Mouse (Mus musculus): ENCODE measurements at regions not wholly inside any gene's neighbourhood (a gene's known extent, or its start where the extent isn't known, plus 50 kb on each side); places are given as distances from the start of the nearest gene placed in this dataset.

DNA sequence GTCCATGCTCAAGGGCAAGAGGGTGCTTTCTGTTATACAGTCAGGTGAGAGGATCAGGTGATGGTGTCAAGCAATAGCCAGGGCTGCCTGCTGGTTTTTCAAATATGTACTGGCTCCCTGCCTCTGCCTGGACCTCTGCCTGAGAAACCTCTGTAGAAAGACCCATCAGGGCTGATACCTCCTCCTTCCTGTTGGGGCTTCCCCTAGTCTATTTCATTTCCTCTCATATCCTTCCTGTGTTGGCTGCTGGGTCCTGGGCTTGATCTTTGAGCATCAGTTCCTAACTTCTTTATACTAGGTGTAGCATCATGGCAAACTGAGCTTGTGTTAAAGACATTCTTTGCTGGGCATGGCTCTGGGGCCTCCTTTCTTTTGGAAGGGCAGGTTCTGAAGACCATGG lies 89.5 kb downstream of the Tmem38b start:
- DNase-seq = no peak

DNA sequence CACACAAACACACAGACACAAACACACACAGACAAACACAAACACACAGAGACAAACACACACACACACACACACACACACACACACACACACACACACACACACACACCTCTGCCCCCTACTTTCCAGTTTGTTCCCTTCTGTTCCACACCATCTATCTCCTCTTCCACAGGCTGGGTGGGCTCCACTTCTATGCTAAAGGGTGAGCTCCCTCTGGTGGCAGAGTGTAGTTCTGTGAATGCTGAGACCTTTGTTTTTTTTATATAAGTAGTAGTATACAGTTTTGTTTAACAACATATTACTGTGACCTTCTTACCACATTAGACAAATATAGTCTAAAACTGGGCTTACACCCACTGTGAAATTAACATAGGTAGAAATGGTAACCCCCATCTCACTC lies 93.3 kb downstream of the Tmem38b start:
- peak; percentile 76 for DNase-seq

DNA sequence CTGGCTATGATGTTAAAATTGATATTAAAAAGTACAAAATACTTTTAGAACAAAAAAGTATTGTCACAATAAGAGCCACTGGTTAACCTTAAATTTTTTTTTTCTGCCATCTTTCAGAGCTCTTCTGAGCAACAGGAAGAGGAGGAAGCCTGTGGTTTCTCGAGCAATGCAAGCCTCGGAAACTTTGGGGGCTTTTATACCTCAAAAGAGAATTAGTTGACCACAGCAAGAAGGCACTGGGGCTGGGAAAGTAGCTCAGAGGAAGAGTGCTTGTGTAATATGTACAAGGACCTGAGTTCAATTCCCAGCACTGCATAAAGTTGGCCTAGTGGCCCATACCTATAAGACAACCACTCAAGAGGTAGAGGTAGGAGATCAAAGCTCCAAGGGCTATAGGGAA lies 94.7 kb downstream of the Tmem38b start:
- DNase-seq = no peak

DNA sequence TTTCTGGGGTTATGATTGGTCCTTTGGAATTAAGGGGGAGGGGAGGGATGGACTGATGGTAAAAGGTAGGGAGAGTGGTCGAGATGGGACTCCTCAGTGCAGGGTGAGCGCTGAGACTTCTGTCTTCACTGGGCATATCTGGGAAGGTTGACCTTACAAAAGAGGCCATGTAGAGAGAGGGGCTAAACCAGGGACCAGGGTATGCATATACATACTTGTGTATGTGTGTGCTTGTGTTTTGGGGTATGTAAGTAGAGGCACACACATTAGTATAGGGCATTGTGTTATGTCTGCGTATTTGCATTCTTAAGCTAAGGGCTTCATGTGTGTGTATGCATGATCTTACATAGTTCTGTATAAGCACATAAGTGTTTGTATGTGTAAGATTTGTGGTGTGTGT lies 105.2 kb downstream of the Tmem38b start:
- DNase-seq = no peak

DNA sequence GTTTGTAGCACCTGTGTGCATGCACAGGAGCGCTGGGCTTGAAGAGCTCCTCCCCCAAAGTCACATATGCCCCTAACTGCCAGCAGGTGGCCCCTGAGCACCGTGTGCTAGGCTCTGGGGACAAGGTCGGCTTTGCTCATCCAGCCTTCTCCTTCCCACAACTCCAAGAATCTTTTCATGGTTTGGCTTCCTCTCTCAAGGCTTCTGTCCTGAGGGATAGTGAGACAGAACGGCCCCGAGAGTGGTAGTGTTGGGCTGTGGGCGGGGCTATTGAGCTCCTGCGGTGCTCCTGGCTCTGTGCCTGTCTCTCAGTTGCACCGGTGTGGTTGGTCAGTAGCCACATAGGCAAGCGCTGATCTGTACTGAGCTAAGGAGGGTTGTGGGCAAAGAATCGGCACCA lies 105.7 kb downstream of the Tmem38b start:
- DNase-seq = peak; percentile 73

DNA sequence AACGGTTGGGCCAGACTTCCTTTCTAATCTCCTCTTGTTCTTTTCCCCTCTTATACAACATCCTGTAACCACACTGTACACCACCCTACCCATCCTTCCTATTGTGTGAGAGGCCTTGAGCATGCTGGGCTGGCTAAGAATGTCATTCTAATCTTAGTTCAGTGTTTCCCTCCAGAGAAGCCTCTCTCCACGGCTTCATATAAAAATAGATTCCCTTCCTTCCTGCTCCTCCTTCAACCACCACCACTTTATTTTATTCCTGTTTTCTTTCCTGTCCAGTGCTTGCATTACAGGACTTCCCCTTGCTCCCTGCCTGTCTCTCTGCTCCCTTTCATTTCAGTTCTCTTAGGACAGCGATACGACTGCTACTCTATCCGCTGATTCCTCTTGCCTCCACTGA lies 109.5 kb downstream of the Tmem38b start:
- no peak for DNase-seq

DNA sequence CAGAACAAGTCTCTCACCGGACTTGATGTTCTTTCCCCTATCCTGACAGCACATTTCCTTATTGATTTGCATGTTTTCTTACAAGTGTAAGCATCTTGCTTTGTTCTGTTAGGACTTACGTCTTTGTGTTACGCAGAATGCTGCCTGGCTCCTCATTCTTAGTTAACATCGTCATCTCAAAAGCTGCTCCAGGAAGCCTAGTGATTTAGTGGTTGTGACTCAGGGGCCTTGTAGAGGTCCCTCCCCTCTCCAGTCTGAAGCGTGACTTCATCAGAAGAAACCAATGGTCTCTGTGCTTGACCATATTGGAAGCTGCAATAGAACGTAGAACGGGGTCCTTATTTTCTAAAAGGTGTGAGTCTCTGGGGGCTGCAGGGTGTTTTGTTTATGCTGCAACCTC lies 122.9 kb downstream of the Tmem38b start:
- DNase-seq = peak; percentile 42

DNA sequence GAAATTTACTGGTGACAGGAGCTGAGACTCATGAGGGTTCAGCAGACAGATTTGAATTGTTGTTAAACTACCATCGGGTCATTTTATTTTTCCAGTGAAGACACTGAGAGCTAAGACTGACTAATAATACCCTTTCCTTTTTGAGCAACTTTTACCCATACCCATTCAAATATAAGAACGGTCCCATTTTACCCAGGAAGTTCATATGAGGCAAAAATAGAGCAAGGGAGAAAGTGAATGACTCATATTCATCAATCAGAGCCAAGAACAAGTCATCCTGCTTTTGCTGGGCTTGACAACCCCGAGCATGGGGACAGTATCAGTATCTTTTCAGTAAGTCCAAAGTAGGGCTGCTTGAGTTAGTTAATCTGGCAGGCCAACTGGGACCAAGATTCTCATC lies 123.3 kb downstream of the Tmem38b start:
- DNase-seq = no peak

DNA sequence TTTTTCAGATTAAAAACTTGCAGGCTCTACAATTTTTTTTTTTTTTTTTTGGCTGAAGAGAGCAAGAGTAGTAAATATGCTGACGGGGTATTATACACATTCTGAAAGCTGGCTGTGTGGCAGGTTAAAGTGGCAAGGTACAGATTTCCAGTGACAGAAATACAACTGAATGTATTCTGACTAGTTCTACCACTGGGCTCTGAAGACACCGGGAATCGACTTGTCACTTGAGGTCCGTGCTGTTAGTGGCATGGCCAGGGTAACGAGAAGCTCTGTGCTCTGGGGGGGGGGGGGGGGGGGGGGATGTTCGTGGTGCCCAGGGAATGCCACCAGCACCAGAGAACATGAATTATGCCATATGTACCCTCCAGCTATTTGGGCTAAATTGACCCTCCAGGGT lies 124.7 kb downstream of the Tmem38b start:
- DNase-seq = no peak

DNA sequence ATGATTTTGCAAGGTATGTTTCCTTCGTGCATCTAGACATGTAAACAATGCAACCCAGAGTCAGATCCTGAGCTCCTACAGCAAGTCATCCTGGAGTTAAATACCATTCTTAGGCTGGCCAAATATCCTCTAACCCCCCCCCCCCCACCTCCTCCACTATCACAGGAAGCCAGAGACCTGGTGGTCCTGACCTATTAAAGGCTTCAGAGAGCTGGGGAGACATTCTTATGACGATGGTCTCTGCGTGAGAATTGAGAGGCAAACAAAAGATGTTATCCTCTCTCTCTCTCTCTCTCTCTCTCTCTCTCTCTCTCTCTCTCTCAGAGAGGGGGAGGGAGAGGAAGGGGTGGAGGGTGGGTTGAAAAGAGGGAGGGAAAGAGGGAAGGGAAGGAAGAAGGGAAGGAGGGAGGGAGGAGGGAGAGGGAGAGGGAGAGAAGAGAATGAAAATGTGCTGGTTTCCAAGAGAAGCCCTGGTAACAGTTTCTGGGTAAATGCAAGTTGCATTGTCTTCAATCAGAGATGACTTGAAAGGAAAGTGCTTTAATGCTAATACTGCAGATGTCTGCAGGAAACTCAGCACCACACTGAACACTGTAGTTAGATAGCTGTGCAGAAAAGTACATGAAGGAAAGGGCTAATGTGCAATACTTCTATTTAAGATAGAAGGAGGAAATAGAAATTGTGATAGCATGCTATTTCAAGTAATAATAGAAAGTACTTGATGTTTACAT lies 125.3 kb downstream of the Tmem38b start:
- DNase-seq = no peak

DNA sequence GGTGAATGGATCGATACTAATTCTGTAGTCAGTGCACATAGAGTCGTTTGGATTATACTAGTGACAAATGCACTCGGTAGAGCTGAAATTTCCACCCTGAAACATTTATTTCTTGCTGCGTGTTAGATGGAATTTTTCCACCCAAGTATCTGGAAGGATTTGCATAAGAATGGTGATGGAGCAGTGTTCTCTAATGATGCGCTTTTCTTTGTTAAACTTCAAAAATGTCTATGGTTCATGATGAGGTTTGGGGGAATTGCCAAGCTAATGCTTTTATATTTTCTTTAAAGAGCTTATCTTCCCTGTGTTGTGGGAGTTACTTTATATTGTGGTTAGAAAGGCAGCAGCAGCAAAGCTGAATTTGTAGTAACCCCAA lies 125.9 kb downstream of the Tmem38b start:
- no peak for DNase-seq

DNA sequence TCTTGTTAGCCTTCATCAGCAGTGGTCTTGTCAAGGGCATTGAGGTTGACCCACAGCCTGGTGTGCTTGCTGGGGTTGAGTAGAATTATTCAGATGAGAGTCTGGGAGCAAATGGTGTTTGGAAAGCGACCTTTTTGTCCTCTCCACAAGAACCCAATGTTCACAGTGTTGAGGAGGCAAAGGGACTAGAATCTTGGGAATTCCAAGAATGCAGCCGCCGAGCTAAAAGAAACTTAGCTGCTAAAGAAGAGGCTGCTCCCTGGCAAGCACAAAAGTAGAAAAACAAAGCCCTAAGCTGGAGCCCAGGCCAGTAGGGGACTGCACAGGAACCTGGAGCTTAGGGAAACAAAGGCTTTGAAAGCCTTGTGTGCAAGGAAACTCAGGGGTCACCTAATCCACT lies 126.4 kb downstream of the Tmem38b start:
- DNase-seq = no peak

DNA sequence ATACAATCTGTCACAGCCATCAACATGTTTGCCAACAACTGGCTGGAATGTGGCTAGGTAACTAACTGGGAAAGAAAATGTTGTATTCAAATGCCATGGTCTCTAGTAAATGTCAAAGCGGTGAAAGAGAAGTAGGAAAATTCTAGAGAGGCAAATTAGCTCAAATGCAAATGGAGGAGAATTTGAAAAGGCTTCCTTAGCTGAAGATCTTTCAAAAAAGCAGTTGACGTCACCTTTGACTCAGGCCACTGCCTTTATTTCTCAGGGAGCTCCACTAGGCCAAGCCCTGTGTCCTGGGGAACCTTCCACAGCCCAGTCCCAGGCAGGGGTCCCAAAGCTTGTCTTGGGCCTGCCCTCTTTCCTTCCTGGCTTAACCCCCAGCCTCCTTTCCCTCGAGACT lies 136.6 kb downstream of the Tmem38b start:
- no peak for DNase-seq

DNA sequence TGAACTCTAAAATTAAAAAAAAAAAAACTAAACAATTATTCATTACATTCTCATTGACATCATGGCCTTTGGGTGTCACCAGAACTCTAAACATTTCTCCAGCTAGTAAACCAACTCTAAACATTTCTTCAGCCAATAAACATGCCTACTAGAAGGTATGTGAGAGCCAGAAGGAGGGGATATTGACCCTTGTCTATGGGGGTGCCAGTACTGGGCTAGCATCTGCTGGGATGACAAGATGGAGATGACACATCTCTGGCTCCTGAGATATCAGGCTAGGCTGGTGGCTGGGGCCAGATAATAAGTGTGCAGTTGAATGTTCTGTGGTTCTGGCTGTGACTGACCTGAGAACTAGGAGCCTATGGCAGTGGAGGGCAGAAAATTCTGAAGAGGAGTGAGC lies 144.6 kb downstream of the Tmem38b start:
- no peak for DNase-seq

DNA sequence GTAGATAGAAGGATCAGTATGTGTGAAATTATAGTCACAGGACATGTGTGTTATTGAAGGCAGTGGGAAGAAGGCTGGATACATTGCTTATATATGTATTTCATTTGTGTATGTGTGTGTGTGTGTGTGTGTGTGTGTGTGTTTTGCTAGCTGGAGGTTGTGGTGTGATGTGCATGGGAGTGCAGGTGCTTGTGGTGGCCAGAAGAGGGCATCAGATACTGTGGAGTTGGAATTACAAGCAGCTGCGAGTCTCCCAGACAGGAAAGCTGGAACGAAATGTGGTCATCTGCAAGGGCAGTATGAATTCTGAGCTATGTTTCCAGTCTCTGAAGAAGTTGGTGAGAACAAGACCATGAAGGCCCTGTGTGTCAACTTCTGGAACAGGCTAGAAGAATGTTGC lies 145.1 kb downstream of the Tmem38b start:
- DNase-seq = no peak

DNA sequence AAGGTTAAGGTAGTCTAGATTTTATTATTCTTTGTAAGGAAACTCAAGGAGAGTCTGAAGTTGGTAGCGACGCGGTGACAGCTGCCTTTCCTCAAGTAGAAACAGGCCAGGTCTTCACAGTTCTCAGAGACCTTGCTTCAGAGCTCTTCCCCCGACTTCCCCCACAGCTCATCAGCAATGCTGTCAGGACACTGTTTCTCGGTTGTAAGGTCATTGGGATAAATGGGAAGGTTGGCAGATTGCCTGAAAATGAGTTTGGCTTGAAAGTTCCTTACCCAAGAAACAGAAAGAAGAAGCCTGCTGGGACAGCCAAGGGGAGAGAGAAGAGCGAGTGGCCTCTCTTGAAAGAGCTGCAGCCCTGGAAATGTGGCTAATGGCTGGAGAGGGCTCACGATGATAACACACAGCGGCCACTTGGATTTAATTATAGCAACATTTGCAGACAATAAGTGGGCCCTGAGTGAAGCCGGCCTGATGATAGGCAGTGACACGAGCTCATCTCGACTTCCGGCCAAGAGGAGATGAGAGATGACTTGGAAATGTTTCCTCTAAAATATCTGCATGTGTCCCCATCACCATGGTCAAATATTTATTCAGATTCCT lies 150.3 kb downstream of the Tmem38b start:
- DNase-seq = peak; percentile 43

DNA sequence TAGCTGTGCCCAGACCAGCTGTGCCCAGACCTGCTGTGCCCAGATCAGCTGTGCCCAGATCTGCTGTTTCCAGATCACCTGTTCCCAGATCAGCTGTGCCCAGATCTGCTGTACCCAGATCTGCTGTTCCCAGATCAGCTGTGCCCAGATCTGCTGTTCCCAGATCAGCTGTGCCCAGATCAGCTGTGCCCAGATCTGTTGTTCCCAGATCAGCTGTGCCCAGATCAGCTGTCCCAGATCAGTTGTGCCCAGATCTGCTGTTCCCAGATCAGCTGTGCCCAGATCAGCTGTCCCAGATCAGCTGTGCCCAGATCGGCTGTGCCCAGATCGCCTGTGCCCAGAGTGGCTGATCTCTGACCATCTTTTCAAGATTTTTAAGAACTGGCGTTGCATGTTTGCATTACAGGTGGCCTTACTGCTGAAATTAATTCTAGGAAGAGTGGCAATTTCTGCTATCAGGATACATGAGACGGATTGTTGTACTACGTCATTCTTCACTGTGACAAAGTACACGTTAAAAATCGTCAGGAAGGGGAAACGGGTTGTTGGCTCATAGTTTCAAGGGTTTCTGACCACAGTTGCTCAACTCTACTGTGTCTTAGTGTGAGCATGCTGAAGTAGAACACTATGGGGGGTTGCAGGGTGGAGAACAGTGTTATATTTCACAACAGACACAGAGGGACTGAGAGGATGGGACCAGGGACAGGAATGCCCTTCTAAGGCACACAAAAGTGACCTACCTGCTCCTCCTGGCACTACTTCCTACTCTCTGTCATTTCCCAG lies 160.9 kb downstream of the Tmem38b start:
- DNase-seq = no peak

DNA sequence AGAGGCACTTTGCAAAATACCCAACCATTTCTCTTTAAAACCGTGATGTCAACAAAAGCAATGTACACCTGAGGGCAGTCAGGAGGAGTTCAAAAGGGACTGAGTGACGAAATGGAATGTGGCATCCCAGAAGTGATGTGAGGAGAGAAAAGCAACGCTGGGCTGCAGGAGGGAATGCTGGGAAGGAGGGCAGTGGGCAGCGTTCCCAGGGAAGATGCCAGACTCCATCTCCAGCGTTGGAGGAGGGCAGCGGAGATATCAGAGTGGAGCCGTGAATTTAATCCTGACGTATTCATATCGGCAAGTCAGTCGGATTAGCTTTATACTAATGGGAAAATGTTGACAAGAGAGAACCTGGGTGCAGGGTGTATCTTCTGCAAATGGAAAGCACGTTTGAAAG lies 161.7 kb downstream of the Tmem38b start:
- DNase-seq = no peak

DNA sequence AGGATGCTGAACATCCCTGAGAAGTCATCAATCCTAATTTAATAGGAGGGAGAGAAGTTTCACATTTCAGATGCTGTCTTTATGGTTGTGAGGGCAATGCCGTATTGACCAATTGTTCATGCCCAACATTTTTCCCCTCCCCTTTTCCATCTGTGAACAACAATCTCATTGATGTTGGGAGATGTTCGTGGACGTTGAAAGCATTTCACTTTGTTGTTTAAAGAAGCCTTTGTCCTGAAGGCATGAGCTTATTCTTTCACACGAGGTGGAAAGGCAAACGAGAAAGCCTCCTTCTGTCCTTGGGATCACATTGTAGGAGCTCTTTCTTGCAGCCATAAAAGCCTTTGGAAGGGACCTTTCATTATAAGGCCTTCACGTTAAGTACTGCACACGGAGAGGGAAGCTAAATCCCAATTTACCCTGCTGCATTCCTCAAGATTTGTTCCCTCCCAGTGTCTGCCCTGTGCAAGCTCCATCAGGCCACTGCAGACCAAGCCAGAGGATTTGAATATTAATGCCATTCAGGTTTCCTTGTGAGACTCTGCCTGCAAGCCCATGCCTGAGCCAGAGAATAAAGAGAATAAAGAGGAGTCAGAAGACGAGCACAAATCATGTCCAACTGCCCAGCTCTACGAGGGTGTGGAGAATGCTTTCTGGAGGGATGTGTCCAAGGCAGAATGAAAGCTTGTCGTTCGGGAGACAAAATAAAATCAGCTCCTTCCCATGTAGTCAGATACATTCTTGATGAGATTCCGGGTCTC lies 195.4 kb downstream of the Tmem38b start:
- no peak for DNase-seq

DNA sequence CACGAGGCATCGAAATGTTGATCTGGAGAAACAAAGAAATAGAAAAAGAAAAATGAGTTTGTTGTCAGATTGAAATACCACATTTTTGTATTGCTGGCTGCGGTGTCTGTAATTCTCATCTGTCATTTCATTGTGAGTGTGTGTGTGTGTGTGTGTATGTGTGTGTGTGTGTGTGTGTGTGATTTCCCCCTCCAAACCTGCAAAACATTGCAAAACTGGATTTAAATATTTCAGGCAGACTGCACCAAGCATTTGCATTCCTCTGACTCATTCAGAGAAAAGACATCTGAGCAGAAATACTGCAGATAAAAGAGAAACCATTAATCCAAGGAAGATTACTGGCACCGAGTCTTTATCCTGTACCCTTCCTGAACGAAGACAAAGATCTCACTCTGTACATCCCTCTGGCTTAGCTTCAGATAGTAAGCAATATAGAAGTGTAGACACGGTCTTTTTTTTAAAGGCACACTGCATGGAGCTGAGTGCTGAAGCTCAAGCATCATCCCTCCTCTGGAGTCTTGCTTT lies 196.1 kb downstream of the Tmem38b start:
- no peak for DNase-seq

DNA sequence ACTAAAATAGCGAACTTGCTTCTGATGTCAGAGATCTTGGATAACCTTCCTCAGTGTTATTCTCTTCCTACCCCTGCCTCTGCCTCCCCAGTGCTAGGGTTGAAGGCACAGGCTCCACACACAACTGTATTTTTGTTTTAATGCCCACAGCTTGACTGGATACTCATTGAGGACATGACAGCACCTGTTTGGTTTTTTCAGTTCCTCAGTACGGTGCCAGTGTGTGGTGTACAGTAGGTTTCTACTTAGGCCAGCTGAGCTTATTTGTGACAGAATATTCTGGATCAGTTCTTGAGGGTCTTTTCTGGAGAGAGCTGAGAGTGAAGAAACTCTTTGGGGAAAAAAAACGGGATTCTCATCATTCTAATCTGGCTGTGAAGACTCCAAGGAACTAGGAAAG lies 201.1 kb downstream of the Tmem38b start:
- DNase-seq = no peak

DNA sequence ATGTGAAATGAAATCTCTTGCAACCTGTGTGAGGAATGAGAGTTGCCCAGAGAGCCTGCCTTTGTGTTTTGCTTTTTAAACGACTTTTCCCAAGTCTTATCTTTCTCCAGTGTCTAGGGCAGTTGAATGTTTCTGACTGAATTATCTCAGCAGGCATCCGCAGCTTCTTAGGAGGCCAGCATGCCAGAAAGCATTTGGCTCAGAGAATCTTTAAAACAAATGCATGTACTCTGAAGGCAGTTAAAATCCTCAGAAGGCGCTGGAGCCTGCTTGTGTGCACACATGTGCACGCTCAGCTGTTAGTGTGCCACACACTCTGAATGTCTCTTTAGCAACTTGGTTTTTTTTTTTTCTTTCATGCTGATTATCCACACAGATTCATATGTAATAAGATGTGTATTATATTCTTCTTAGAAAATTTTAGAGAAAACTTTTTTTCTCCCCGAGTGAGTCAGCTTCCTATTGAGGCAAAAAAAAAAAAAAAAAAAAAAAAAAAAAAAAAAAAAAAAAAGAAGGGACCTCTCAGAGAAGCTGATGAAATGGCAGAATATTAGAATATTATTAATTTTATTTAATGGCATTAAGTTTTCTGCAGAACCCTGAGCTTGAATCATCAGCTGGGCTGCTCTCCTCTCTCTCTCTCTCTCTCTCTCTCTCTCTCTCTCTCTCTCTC lies 201.9 kb downstream of the Tmem38b start:
- DNase-seq = no peak

All from adrenal gland, postnatal 14 days (tissue).